In the genomic region with DNA sequence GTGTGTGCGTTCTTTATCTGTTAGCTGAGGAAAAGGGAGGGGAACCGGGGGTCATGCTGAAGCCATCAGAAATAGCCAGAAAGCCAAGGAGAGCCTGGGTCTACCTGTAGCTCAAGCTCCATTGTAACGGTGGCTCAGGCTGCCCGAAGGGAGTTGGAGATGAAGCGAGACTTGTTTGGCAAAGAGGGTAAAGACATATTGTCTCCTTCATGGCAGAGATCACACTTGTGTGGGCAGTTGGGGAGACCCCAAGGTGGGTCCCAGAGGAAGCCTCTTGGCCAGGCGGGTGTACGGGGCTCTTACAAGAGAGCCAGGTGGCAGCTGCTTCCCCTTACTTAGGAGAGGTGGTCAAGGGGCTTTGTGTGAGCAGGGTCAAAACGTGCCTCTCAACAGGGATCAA, we compare ENCODE assay signal across 13 mouse cellular contexts.
"Had no signal": no experiment of that assay in that cellular context is flagged by ENCODE, and none has a peak within 500 bp of the region (broad histone marks: within the 10 kb centered on the region; RNA-seq: fewer than 3 reads in every experiment).

No protein-coding gene starts in this region.

- DNase-seq: cerebellum, adult 8-10 months; cerebellum, adult 9-10 months; cerebellum, adult 9-11 months; cerebellum, postnatal 14 days; cerebellum, postnatal 25 days; embryo, embryonic 11 days; forebrain, postnatal 0 days; gastrocnemius, adult 2 months; gastrocnemius, postnatal 10 days; gastrocnemius, postnatal 14 days; gastrocnemius, postnatal 25 days; gastrocnemius, postnatal 36 days; heart, adult 2 months had no signal
